Mouse (Mus musculus) lung, postnatal 0 days (tissue): ENCODE data around the gene Rarres2. TPM values are rescaled to one million over a fixed set of nuclear protein-coding genes. Genes with fewer than 3 reads are reported as not detected.

Experiments used
- ATAC-seq: fragments of 200-750 bp; cut with Nextera tagmentation; 2 replicates; pipeline ENCODE4 v1.8.0; 2017; ENCODE audit warnings: moderate library complexity
- DNase-seq: peaks from one replicate; pipeline ENCODE4 v3.0.0-alpha.2; 2016; ENCODE audit warnings: low spot score
- H3K27ac ChIP-seq: fragments of 300-500 bp; sonication (generic); 2 replicates; pipeline ENCODE4 v1.5.1; 2014; ENCODE audit warnings: antibody characterized with exemption, mild to moderate bottlenecking, low read length, mixed read lengths
- H3K27me3 ChIP-seq: fragments of 300-500 bp; sonication (generic); replicated peaks from 2 replicates; pipeline ENCODE4 v1.6.1; 2014; ENCODE audit warnings: low read length, mixed read lengths; ENCODE audit not compliant: insufficient read depth
- H3K36me3 ChIP-seq: fragments of 300-500 bp; sonication (generic); 2 replicates; pipeline ENCODE4 v1.6.1; 2014; ENCODE audit warnings: low read length, mixed read lengths; ENCODE audit not compliant: insufficient read depth
- H3K4me1 ChIP-seq: fragments of 300-500 bp; sonication (generic); 2 replicates; pipeline ENCODE4 v1.6.1; 2014; ENCODE audit warnings: antibody characterized with exemption, low read depth, low read length, mixed read lengths; ENCODE audit not compliant: insufficient read depth
- H3K4me2 ChIP-seq: fragments of 300-500 bp; sonication (generic); replicated peaks from 2 replicates; pipeline ENCODE4 v1.6.1; 2014; ENCODE audit warnings: low read depth, mild to moderate bottlenecking, low read length, moderate library complexity, mixed read lengths
- H3K4me3 ChIP-seq: fragments of 300-500 bp; sonication (generic); 2 replicates; pipeline ENCODE4 v1.5.1; 2014; ENCODE audit warnings: low read depth, low read length
- H3K9ac ChIP-seq: fragments of 300-500 bp; sonication (generic); replicated peaks from 2 replicates; pipeline ENCODE4 v1.6.1; 2014; ENCODE audit warnings: low read depth, mild to moderate bottlenecking
- H3K9me3 ChIP-seq: fragments of 300-500 bp; sonication (generic); 2 replicates; pipeline ENCODE4 v1.6.1; 2016; ENCODE audit warnings: low read length, mixed read lengths
- CTCF ChIP-seq: IDR thresholded peaks from 2 replicates; pipeline ENCODE4 v1.5.1; 2016; ENCODE audit warnings: antibody characterized with exemption, mild to moderate bottlenecking
- EP300 ChIP-seq: IDR thresholded peaks from 2 replicates; pipeline ENCODE4 v1.6.1; 2016; ENCODE audit warnings: antibody characterized with exemption, mild to moderate bottlenecking, control low read depth
- WGBS: fragments of 180-500 bp; shearing (Covaris S2); extraction: QIAGEN DNeasy Blood & Tissue Kit; methylation state at CpG from one replicate; pipeline ENCODE4 v1.1.7; 2014; 5-methylcytosine and 5-hydroxymethylcytosine counted together
- polyA plus RNA-seq: library from polyadenylated mRNA; unstranded; fragments of >200 nt; fragmentation: Nextera tagmentation; extraction: Ambion mirVana; gene quantifications from 2 replicates; pipeline ENCODE4 v1.2.1, GENCODE M21; 2015

Rarres2 gene
- polyA plus RNA-seq, 1 experiment from 2014 or later: 301 TPM

DNA sequence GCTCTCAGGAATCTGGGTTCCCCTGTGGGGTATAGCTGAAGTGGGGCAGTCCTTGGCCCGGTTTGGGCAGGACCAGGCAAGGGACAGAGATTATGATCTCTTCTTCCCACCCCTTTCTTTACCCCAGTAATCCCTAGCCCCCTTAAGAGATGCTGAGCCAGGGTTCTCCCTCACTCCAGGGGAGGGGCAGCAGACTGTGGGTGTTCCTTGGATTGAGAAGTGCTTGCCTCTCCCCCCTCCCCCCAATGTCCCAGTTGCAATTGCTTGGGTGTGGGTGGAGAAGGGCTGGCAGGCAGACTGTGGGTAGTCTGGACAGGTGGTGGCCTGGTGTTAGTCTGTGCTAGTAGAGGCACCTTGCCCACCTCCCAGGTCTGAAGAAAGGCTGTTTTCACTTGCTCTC is 22.7 kb upstream of the Rarres2 start:
- no peak overlapping the region for H3K9ac ChIP-seq
- no peak overlapping the region for H3K4me3 ChIP-seq
- peak overlapping the region; percentile 92; the same call in 1 of the 2 replicates for H3K4me2 ChIP-seq
- DNase-seq: no peak
- H3K36me3 ChIP-seq: peaks cover 22% of the 10 kb centered on the region; the same call in 1 of the 2 replicates
- WGBS: 44% methylated on average over 1 of the region's 1 CpGs
- H3K4me1 ChIP-seq: peaks cover 14% of the 10 kb centered on the region
- no peak overlapping the region for H3K27ac ChIP-seq
- no peak for TF ChIP-seq EP300
- no peak for TF ChIP-seq CTCF
- no peak for ATAC-seq
- no peaks in the 10 kb centered on the region for H3K27me3 ChIP-seq
- peaks cover 10% of the 10 kb centered on the region for H3K9me3 ChIP-seq

DNA sequence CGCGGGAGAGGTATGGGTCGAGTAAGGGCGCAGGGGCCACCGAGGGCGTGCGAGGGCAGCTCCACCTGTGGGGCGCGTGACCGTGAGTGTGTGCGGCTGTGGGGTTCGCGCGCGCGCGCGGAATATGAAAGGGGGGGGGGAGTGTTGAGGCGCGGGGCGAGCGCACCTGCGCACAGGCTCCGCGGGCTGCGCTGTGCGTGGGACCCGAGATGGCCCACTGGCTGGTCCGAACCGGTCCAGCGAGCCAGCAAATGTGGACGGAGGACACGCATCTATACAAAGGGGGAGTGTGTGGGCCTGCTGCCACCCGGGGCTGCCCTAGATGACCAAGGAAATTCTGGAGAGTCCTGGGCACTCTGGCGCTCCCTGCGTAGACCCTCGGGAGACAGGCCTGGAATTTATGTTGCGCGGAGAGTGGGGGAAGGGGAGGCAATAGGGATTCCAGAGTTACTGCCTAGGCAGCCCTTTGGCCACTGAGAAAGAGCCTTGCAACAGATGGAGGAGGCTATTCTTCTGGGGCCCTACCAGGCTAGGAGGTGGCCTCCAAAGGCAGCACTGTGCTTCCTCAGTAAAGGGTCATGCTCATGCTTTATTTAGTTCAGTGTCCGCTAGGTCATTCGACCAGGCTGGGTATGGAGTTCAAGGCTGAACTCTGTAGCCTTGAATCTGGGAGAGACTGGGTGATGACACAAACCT is 21.6 kb upstream of the Rarres2 start:
- peaks cover 10% of the 10 kb centered on the region for H3K9me3 ChIP-seq
- peak overlapping the region; percentile 85 for H3K27ac ChIP-seq
- peak; percentile 3; the same call in 1 of the 2 replicates for TF ChIP-seq CTCF
- no peak for TF ChIP-seq EP300
- peak; percentile 44 for DNase-seq
- H3K4me2 ChIP-seq: peak overlapping the region; percentile 92
- peak overlapping the region; percentile 66 for H3K9ac ChIP-seq
- WGBS: under 1% methylated on average over 35 of the region's 41 CpGs
- peaks cover 14% of the 10 kb centered on the region for H3K4me1 ChIP-seq
- peaks cover 22% of the 10 kb centered on the region; the same call in 1 of the 2 replicates for H3K36me3 ChIP-seq
- ATAC-seq: peak; percentile 66
- no peaks in the 10 kb centered on the region for H3K27me3 ChIP-seq
- H3K4me3 ChIP-seq: peak overlapping the region; percentile 77

DNA sequence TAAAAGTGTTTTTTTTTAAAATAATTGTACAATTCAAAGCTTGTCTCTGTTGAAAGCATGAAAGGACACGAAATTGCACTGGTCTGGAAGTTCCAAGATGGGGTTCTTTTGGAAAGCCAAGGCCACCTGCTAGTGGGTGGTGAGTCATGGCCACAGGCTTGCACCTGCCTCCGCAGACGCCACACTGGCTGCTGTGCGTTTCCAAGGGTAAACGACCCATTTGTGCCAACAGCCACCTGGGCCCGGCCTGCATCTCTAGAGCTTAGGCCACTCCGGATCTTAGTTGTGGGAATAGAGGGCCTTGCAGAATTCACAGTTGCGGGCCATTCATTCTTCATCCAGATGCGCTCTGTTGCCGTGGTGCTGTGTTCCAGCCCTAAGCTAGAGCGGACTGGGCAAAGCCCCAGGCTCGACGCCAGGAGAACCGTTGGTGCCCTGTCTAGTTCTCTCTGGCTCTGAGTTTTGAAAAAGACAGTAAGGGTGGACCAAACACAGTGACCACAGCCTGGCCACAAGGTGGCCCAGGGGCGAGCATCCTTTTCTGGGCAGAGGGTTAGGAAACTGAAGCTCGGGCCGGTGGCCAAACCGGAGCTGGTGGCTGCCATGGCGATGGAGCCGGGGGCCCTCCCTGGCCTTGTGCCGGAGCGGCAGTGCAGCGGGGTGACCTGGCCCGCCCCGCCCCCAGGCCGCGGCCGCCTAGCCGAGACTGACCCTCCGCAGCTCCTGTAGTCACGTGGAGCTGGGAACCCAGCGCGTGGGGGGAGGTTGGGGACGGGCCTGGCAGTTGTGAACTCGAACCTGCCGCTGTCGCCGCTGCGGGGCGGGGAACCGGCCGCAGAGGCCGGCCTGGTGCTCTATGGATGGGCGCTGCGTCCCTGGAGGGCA is 20.8 kb upstream of the Rarres2 start, which contains the start of the genes Repin1 and Gm44965:
Gene Repin1 (plus strand): TSS at position 726 of the 885 bp plus-strand sequence.
Gene Gm44965 (plus strand): TSS at position 784 of the 885 bp plus-strand sequence.
- no peaks in the 10 kb centered on the region for H3K27me3 ChIP-seq
- H3K9me3 ChIP-seq: peaks cover 10% of the 10 kb centered on the region
- TF ChIP-seq CTCF (peak; percentile 63), EP300 (no peak)
- WGBS: 10% methylated on average over 38 of the region's 45 CpGs
- peak within 1 kb of the TSS; percentile 92 for H3K4me2 ChIP-seq
- ATAC-seq (peak; percentile 96), DNase-seq (peak; percentile 89)
- H3K36me3 ChIP-seq: peaks cover 22% of the 10 kb centered on the region; the same call in 1 of the 2 replicates
- peaks cover 14% of the 10 kb centered on the region for H3K4me1 ChIP-seq
- peak within 1 kb of the TSS; percentile 66 for H3K9ac ChIP-seq
- peak within 1 kb of the TSS; percentile 77 for H3K4me3 ChIP-seq
- peak within 1 kb of the TSS; percentile 85 for H3K27ac ChIP-seq

GRCm38 (mm10) chr6:48591871-48592270 is 19.3 kb upstream of the Rarres2 start:
- no peak for ATAC-seq
- DNase-seq: no peak
- WGBS: 78% methylated on average over 6 of the region's 6 CpGs
- H3K27ac ChIP-seq: no peak overlapping the region
- peaks cover 6% of the 10 kb centered on the region for H3K9me3 ChIP-seq
- no peak for TF ChIP-seq EP300
- TF ChIP-seq CTCF: no peak
- peaks cover 14% of the 10 kb centered on the region for H3K4me1 ChIP-seq
- H3K9ac ChIP-seq: no peak overlapping the region
- H3K4me2 ChIP-seq: no peak overlapping the region
- no peak overlapping the region for H3K4me3 ChIP-seq
- peaks cover 11% of the 10 kb centered on the region; the same call in 1 of the 2 replicates for H3K36me3 ChIP-seq
- no peaks in the 10 kb centered on the region for H3K27me3 ChIP-seq

- H3K4me2 ChIP-seq: no peak overlapping the region
- H3K36me3 ChIP-seq: peaks cover 6% of the 10 kb centered on the region; the same call in 1 of the 2 replicates
- WGBS: 86% methylated on average over 3 of the region's 3 CpGs
- H3K27me3 ChIP-seq: no peaks in the 10 kb centered on the region
- no peak overlapping the region for H3K9ac ChIP-seq
- no peak overlapping the region for H3K27ac ChIP-seq
- DNase-seq: no peak
- ATAC-seq: no peak
- H3K9me3 ChIP-seq: peaks cover under 1% of the 10 kb centered on the region; the same call in 1 of the 2 replicates
- TF ChIP-seq CTCF (no peak), EP300 (no peak)
- H3K4me1 ChIP-seq: peaks cover 14% of the 10 kb centered on the region
- H3K4me3 ChIP-seq: no peak overlapping the region
These were observed 18.7 kb upstream of the Rarres2 start for GRCm38 (mm10) chr6:48591221-48591845.
